Mouse (Mus musculus) CH12.LX (cell line): ENCODE results near the gene 2310007B03Rik. TPM values are rescaled to one million over a fixed set of nuclear protein-coding genes. Genes with fewer than 3 reads are reported as not detected.
A peak's percentile ranks its signal among the peaks of the same experiment; 100 is the strongest.

ENCODE experiments used
- DNase-seq: peaks from one replicate; pipeline ENCODE4 v3.0.0-alpha.2; 2013; ENCODE audit errors: extremely low read depth
- H3K27ac ChIP-seq: 2 replicates; pipeline ENCODE4 v1.5.1; 2012; ENCODE audit warnings: low read depth, mild to moderate bottlenecking, control low read depth, moderate library complexity; ENCODE audit not compliant: insufficient read depth
- H3K27me3 ChIP-seq: replicated peaks from 2 replicates; pipeline ENCODE3; 2012; ENCODE audit warnings: inconsistent platforms
- H3K36me3 ChIP-seq, 2 experiments: replicated peaks in 1 of 2; 2 replicates each; pipeline versions ENCODE3 to v1.6.1; 2012; ENCODE audit warnings: inconsistent platforms in 1 of 2, low read length in 1 of 2, mild to moderate bottlenecking in 1 of 2, mixed read lengths in 1 of 2, moderate library complexity in 1 of 2; ENCODE audit not compliant: control insufficient read depth in 1 of 2, insufficient read depth in 1 of 2
- H3K4me1 ChIP-seq, 2 experiments: 2 replicates each; pipeline ENCODE4 v1.6.1; 2012; ENCODE audit warnings: inconsistent platforms in 1 of 2, moderate library complexity in 1 of 2; ENCODE audit not compliant: insufficient read depth in 2 of 2, control insufficient read depth in 1 of 2
- H3K4me2 ChIP-seq: 2 replicates; pipeline ENCODE4 v1.6.1; 2012; ENCODE audit warnings: low read depth, mild to moderate bottlenecking, control low read depth; ENCODE audit not compliant: poor library complexity, insufficient read depth, severe bottlenecking
- H3K4me3 ChIP-seq, 3 experiments: fragments of 150-350 bp in 1 of 3; sonication (generic) in 1 of 3; replicated peaks in 1 of 3; 2 replicates each; pipeline versions ENCODE3 to v1.5.1; 2011 to 2012; ENCODE audit warnings: low read depth in 2 of 3, low read length in 2 of 3, mild to moderate bottlenecking in 2 of 3, moderate library complexity in 2 of 3, control low read depth in 1 of 3, improper control_type of control experiment in 1 of 3, inconsistent platforms in 1 of 3, mixed read lengths in 1 of 3; ENCODE audit not compliant: poor library complexity in 1 of 3
- H3K79me2 ChIP-seq: replicated peaks from 2 replicates; pipeline ENCODE4 v1.6.1; 2012; ENCODE audit warnings: mild to moderate bottlenecking, moderate library complexity; ENCODE audit not compliant: control insufficient read depth, poor library complexity, insufficient read depth, severe bottlenecking; ENCODE audit errors: extremely low read depth
- H3K9ac ChIP-seq: 2 replicates; pipeline ENCODE4 v1.6.1; 2012; ENCODE audit warnings: low read depth, mild to moderate bottlenecking, control low read depth, moderate library complexity; ENCODE audit not compliant: insufficient read depth
- H3K9me3 ChIP-seq: replicated peaks from 2 replicates; pipeline ENCODE3; 2012; ENCODE audit warnings: low read length, inconsistent platforms, mixed read lengths
- CHD1 ChIP-seq: IDR thresholded peaks from 2 replicates; pipeline ENCODE4 v1.6.1; 2012; ENCODE audit warnings: low read depth, low read length, improper control_type of control experiment, inconsistent platforms
- CTCF ChIP-seq, 2 experiments: IDR thresholded peaks in 1 of 2; conservative IDR thresholded peaks in 1 of 2; 2 replicates each; pipeline ENCODE4 v1.5.1; 2011 to 2012; ENCODE audit warnings: low read depth in 2 of 2, low read length in 2 of 2, improper control_type of control experiment in 1 of 2, inconsistent platforms in 1 of 2, mild to moderate bottlenecking in 1 of 2, moderate library complexity in 1 of 2
- HCFC1 ChIP-seq: IDR thresholded peaks from 2 replicates; pipeline ENCODE4 v1.6.1; 2012; ENCODE audit warnings: low read depth, mild to moderate bottlenecking, inconsistent platforms, low read length, improper control_type of control experiment
- IRF4 ChIP-seq: IDR thresholded peaks from 2 replicates; pipeline ENCODE4 v1.6.1; 2014; ENCODE audit warnings: low read depth, mild to moderate bottlenecking, inconsistent platforms, low read length, improper control_type of control experiment
- JUN ChIP-seq: IDR thresholded peaks from 2 replicates; pipeline ENCODE4 v1.6.1; 2011; ENCODE audit warnings: low read depth, mild to moderate bottlenecking, low read length, improper control_type of control experiment, moderate library complexity; ENCODE audit not compliant: insufficient read depth
- JUND ChIP-seq: conservative IDR thresholded peaks from 2 replicates; pipeline ENCODE4 v1.6.1; 2011; ENCODE audit warnings: low read depth, low read length, improper control_type of control experiment
- KAT2A ChIP-seq: IDR thresholded peaks from 2 replicates; pipeline ENCODE4 v1.6.1; 2012; ENCODE audit warnings: low read length, improper control_type of control experiment, inconsistent platforms; ENCODE audit not compliant: insufficient replicate concordance
- MAFK ChIP-seq: IDR thresholded peaks from 2 replicates; pipeline ENCODE4 v1.6.1; 2011; ENCODE audit warnings: low read length, improper control_type of control experiment; ENCODE audit not compliant: insufficient replicate concordance
- MAZ ChIP-seq: IDR thresholded peaks from 2 replicates; pipeline ENCODE4 v1.6.1; 2012; ENCODE audit warnings: low read depth, mild to moderate bottlenecking, inconsistent platforms, low read length, improper control_type of control experiment, moderate library complexity
- MYC ChIP-seq: IDR thresholded peaks from 2 replicates; pipeline ENCODE4 v1.6.1; 2011; ENCODE audit warnings: low read depth, mild to moderate bottlenecking, improper control_type of control experiment, low read length
- NRF1 ChIP-seq: IDR thresholded peaks from 2 replicates; pipeline ENCODE4 v1.6.1; 2014; ENCODE audit warnings: low read depth, mild to moderate bottlenecking, inconsistent platforms, low read length, improper control_type of control experiment, moderate library complexity
- PAX5 ChIP-seq: IDR thresholded peaks from 2 replicates; pipeline ENCODE4 v1.6.1; 2012; ENCODE audit warnings: low read length, inconsistent platforms, mixed read lengths
- POLR2AphosphoS2 ChIP-seq: IDR thresholded peaks from 2 replicates; pipeline ENCODE4 v1.6.1; 2011; ENCODE audit warnings: low read depth, low read length, improper control_type of control experiment
- RAD21 ChIP-seq: IDR thresholded peaks from 2 replicates; pipeline ENCODE4 v1.6.1; 2011; ENCODE audit warnings: low read depth, mild to moderate bottlenecking, low read length, improper control_type of control experiment, moderate library complexity
- RCOR1 ChIP-seq: conservative IDR thresholded peaks from 2 replicates; pipeline ENCODE4 v1.6.1; 2012; ENCODE audit warnings: low read depth, mild to moderate bottlenecking, inconsistent platforms, low read length, improper control_type of control experiment
- SIN3A ChIP-seq: IDR thresholded peaks from 2 replicates; pipeline ENCODE4 v1.6.1; 2012; ENCODE audit warnings: low read length, improper control_type of control experiment, inconsistent platforms
- SMC3 ChIP-seq: IDR thresholded peaks from 2 replicates; pipeline ENCODE4 v1.6.1; 2011; ENCODE audit warnings: low read depth, low read length, improper control_type of control experiment
- TCF12 ChIP-seq: IDR thresholded peaks from 2 replicates; pipeline ENCODE4 v1.6.1; 2014; ENCODE audit warnings: low read depth, mild to moderate bottlenecking, inconsistent platforms, low read length, improper control_type of control experiment
- UBTF ChIP-seq: IDR thresholded peaks from 2 replicates; pipeline ENCODE4 v1.6.1; 2012; ENCODE audit warnings: low read depth, mild to moderate bottlenecking, inconsistent platforms, low read length, improper control_type of control experiment, moderate library complexity
- USF1 ChIP-seq: IDR thresholded peaks from 2 replicates; pipeline ENCODE4 v1.6.1; 2014; ENCODE audit warnings: low read depth, mild to moderate bottlenecking, inconsistent platforms, low read length, improper control_type of control experiment
- ZC3H11A ChIP-seq: IDR thresholded peaks from 2 replicates; pipeline ENCODE4 v1.6.1; 2012; ENCODE audit warnings: low read depth, mild to moderate bottlenecking, inconsistent platforms, low read length, improper control_type of control experiment
- ZKSCAN1 ChIP-seq: IDR thresholded peaks from 2 replicates; pipeline ENCODE4 v1.6.1; 2012; ENCODE audit warnings: low read depth, inconsistent platforms, low read length, improper control_type of control experiment, borderline replicate concordance
- ZMIZ1 ChIP-seq: IDR thresholded peaks from 2 replicates; pipeline ENCODE4 v1.6.1; 2012; ENCODE audit warnings: low read depth, mild to moderate bottlenecking, inconsistent platforms, low read length, improper control_type of control experiment
- ZNF384 ChIP-seq: IDR thresholded peaks from 2 replicates; pipeline ENCODE4 v1.6.1; 2012; ENCODE audit warnings: low read depth, low read length, improper control_type of control experiment, inconsistent platforms
- dilution Hi-C: fragments of 300-500 bp; cut with MboI; formaldehyde crosslinking; loops from 2 replicates; pipeline ENCODE4 v1.14.3; 2020; ENCODE audit warnings: low sequenced_read_pairs; ENCODE audit not compliant: extremely low pct_unique_long_range_greater_than_20kb, extremely low pct_ligation_motif_present
- in situ Hi-C: fragments of 300-500 bp; cut with MboI; formaldehyde crosslinking; loops from 3 replicates; pipeline ENCODE4 v1.14.3; 2019; ENCODE audit warnings: low sequenced_read_pairs, low pct_ligation_motif_present, low pct_unique_long_range_greater_than_20kb, mixed read lengths
- polyA plus RNA-seq: library from polyadenylated mRNA; unstranded; fragments of >175 nt; gene quantifications from 2 replicates; pipeline ENCODE4 v1.2.1, GENCODE M21; 2012; ENCODE audit warnings: low read depth; ENCODE audit not compliant: insufficient read length
- total RNA-seq, 2 experiments: library from RNA; depleted of rRNA; stranded (reverse); fragments of 300-350 nt in 1 of 2; fragments of >200 nt in 1 of 2; gene quantifications; 2 replicates each; pipeline ENCODE4 v1.2.3; 2012 to 2014

Gene 2310007B03Rik
- total and polyA plus RNA-seq, 3 experiments = 0.08 TPM; not detected in 2

GRCm38 (mm10) chr1:93175849-93176248 lies 15.1 kb upstream of the 2310007B03Rik start:
- Histone ChIP-seq H3K27me3 (peaks cover 93% of the 10 kb centered on the region), H3K9ac (no peak overlapping the region), H3K4me2 (no peak overlapping the region), H3K79me2 (no peaks in the 10 kb centered on the region), H3K27ac (no peak overlapping the region), H3K4me1 (0 out of 4 replicates have a peak, but pooled peaks cover 0 to 4% of the 10 kb centered on the region in 2 experiments), H3K36me3 (no peaks in the 10 kb centered on the region), H3K9me3 (no peaks in the 10 kb centered on the region), H3K4me3 (no peak overlapping the region)
- dilution Hi-C loops = no loop called here
- no peak for DNase-seq
- in situ Hi-C loops = loop anchor here (25.0 kb wide), 1 partner anchor 536 kb away; no protein-coding TSS in a partner anchor
- TF ChIP-seq UBTF (no peak), KAT2A (no peak), ZKSCAN1 (no peak), CHD1 (no peak), PAX5 (no peak), RCOR1 (no peak), MAZ (no peak), POLR2AphosphoS2 (no peak), SMC3 (no peak), HCFC1 (no peak), TCF12 (no peak), MYC (no peak), SIN3A (no peak), JUN (no peak), ZMIZ1 (no peak), USF1 (no peak), MAFK (no peak), JUND (no peak), NRF1 (no peak), IRF4 (no peak)

- TF ChIP-seq CTCF (conservative IDR thresholded peaks at IDR 0.05 in 1 of 2, IDR thresholded peaks at IDR 0.05 in 1 of 2; ENCODE audit: low read depth in 2 of 2, low read length in 2 of 2) = peak; percentile 88 to 97
- TF ChIP-seq SMC3 = peak; percentile 81
- TF ChIP-seq ZNF384 = no peak
- peak; percentile 17; the same call in 1 of the 2 replicates for TF ChIP-seq ZC3H11A
- TF ChIP-seq JUND = no peak
- TF ChIP-seq RAD21 = peak; percentile 88
- TF ChIP-seq, all 38 proteins: peak for 4
- no peaks in the 10 kb centered on the region for H3K79me2 ChIP-seq
- no peaks in the 10 kb centered on the region for H3K36me3 ChIP-seq
- peaks cover 93% of the 10 kb centered on the region for H3K27me3 ChIP-seq
- H3K9me3 ChIP-seq = no peaks in the 10 kb centered on the region
- no peak overlapping the region for H3K27ac ChIP-seq
- H3K4me2 ChIP-seq = no peak overlapping the region
- no peak overlapping the region for H3K9ac ChIP-seq
- 0 out of 4 replicates have a peak, but pooled peaks cover 0 to 4% of the 10 kb centered on the region in 2 experiments for H3K4me1 ChIP-seq
- no peak overlapping the region for H3K4me3 ChIP-seq
- dilution Hi-C loops (no loop called here), in situ Hi-C loops (no loop called here)
- DNase-seq = peak; percentile 73
Measured at GRCm38 (mm10) chr1:93174399-93174798, 13.7 kb upstream of the 2310007B03Rik start.
